ENCODE assay signal across 9 mouse cellular contexts in genomic region chr8:47461650-47462049, GRCm38 (mm10). TPM values are rescaled to one million over a fixed set of nuclear protein-coding genes. Genes with fewer than 3 reads are reported as not detected.
DNase-seq lines count a peak whose midpoint lies in the region; ATAC-seq and TF ChIP-seq lines count a peak whose summit lies in the region.
"Had no signal": no experiment of that assay in that cellular context is flagged by ENCODE, and none has a peak within 500 bp of the region (broad histone marks: within the 10 kb centered on the region; RNA-seq: fewer than 3 reads in every experiment).

No protein-coding gene starts in this region.

- TF ChIP-seq CTCF in stomach, postnatal 0 days (IDR thresholded peaks at IDR 0.05; ENCODE audit: low read depth), result no peak

- 85% methylated on average over 10 of the region's 10 CpGs for WGBS in embryonic facial prominence, embryonic 14.5 days
- 88% methylated on average over 10 of the region's 10 CpGs for WGBS in embryonic facial prominence, embryonic 10.5 days
- 64% methylated on average over 10 of the region's 10 CpGs for WGBS in stomach, postnatal 0 days

- no peak overlapping the region for H3K9ac ChIP-seq in embryonic facial prominence, embryonic 14.5 days (ENCODE audit: low read depth, low read length)
- H3K9ac ChIP-seq in stomach, postnatal 0 days (ENCODE audit: low read length), result no peak overlapping the region
- H3K9ac ChIP-seq: hindbrain, embryonic 13.5 days had no signal

- ATAC-seq in embryonic facial prominence, embryonic 14.5 days (ENCODE audit: low read depth), result no peak
- ATAC-seq in stomach, postnatal 0 days (ENCODE audit: low FRiP score, low TSS enrichment), result no peak

- no peaks in the 10 kb centered on the region for H3K36me3 ChIP-seq in embryonic facial prominence, embryonic 14.5 days (ENCODE audit: control insufficient read depth, insufficient read depth, low read length)
- H3K36me3 ChIP-seq in embryonic facial prominence, embryonic 10.5 days (replicated peaks), result no peaks in the 10 kb centered on the region
- no peaks in the 10 kb centered on the region for H3K36me3 ChIP-seq in stomach, postnatal 0 days (ENCODE audit: control insufficient read depth, insufficient read depth, low read length)
- H3K36me3 ChIP-seq: hindbrain, embryonic 13.5 days had no signal

- TF ChIP-seq EP300 in stomach, postnatal 0 days (optimal IDR thresholded peaks at IDR 0.05), result no peak

- H3K4me3 ChIP-seq in embryonic facial prominence, embryonic 14.5 days (ENCODE audit: low read depth, low read length), result no peak overlapping the region
- H3K4me3 ChIP-seq in embryonic facial prominence, embryonic 10.5 days, result no peak overlapping the region
- H3K4me3 ChIP-seq in stomach, postnatal 0 days (ENCODE audit: low read depth, low read length), result no peak overlapping the region
- H3K4me3 ChIP-seq: hindbrain, embryonic 13.5 days had no signal

- no peak overlapping the region for H3K4me2 ChIP-seq in embryonic facial prominence, embryonic 14.5 days (ENCODE audit: low read depth, low read length)
- no peak overlapping the region for H3K4me2 ChIP-seq in stomach, postnatal 0 days (replicated peaks; ENCODE audit: low read depth)
- H3K4me2 ChIP-seq: hindbrain, embryonic 13.5 days had no signal

- DNase-seq in embryonic facial prominence, embryonic 14.5 days (ENCODE audit: low spot score), result peak; percentile 49
- no peak for DNase-seq in embryonic facial prominence, embryonic 10.5 days (ENCODE audit: low spot score)
- DNase-seq in adrenal gland, postnatal 10 days, result peak; percentile 23
- peak; percentile 52 to 71 for DNase-seq in heart, postnatal 10 days
- DNase-seq in left cerebral cortex, adult 9 months (ENCODE audit: low spot score in 2 of 2), result peak; percentile 56 to 78
- DNase-seq in stomach, postnatal 0 days (ENCODE audit: low spot score), result no peak
- no peak for DNase-seq in cerebellum, adult 11-12 months
- DNase-seq in cerebellum, postnatal 4 days (ENCODE audit: low spot score in 2 of 2), result no peak

- H3K4me1 ChIP-seq in embryonic facial prominence, embryonic 14.5 days (ENCODE audit: control insufficient read depth, insufficient read depth, low read length), result no peaks in the 10 kb centered on the region
- H3K4me1 ChIP-seq in embryonic facial prominence, embryonic 10.5 days, result no peaks in the 10 kb centered on the region
- no peaks in the 10 kb centered on the region for H3K4me1 ChIP-seq in stomach, postnatal 0 days (replicated peaks; ENCODE audit: control insufficient read depth, insufficient read depth)
- H3K4me1 ChIP-seq: hindbrain, embryonic 13.5 days had no signal

- H3K27me3 ChIP-seq in embryonic facial prominence, embryonic 14.5 days (replicated peaks; ENCODE audit: control insufficient read depth, insufficient read depth, low read length), result no peaks in the 10 kb centered on the region
- no peaks in the 10 kb centered on the region for H3K27me3 ChIP-seq in embryonic facial prominence, embryonic 10.5 days (replicated peaks; ENCODE audit: low read depth, poor library complexity, severe bottlenecking)
- no peaks in the 10 kb centered on the region for H3K27me3 ChIP-seq in stomach, postnatal 0 days (ENCODE audit: control insufficient read depth, insufficient read depth, low read length)
- H3K27me3 ChIP-seq: hindbrain, embryonic 13.5 days had no signal

- H3K27ac ChIP-seq in embryonic facial prominence, embryonic 14.5 days (replicated peaks; ENCODE audit: low read depth, low read length), result no peak overlapping the region
- no peak overlapping the region for H3K27ac ChIP-seq in embryonic facial prominence, embryonic 10.5 days (replicated peaks)
- no peak overlapping the region for H3K27ac ChIP-seq in stomach, postnatal 0 days (replicated peaks)
- H3K27ac ChIP-seq: hindbrain, embryonic 13.5 days had no signal

- peaks cover 13% of the 10 kb centered on the region for H3K9me3 ChIP-seq in embryonic facial prominence, embryonic 14.5 days (ENCODE audit: control insufficient read depth, low read length)
- peaks cover 9% of the 10 kb centered on the region; the same call in 1 of the 2 replicates for H3K9me3 ChIP-seq in embryonic facial prominence, embryonic 10.5 days
- no peaks in the 10 kb centered on the region for H3K9me3 ChIP-seq in stomach, postnatal 0 days (ENCODE audit: control insufficient read depth, low read length)

- intact Hi-C loops in heart, postnatal 10 days (cut with DNase I), result no loop called here

RNA-seq across cellular contexts. Expression of gene Stox2, which starts 15.5 kb away (rescaled TPM):
- polyA plus RNA-seq in embryonic facial prominence, embryonic 14.5 days (2014; fragmentation: Nextera tagmentation; extraction: Ambion mirVana), result 14.2 and 15.0 TPM in 2 replicates
- 16.8 and 19.5 TPM in 2 replicates for polyA plus RNA-seq in embryonic facial prominence, embryonic 10.5 days (2016; fragmentation: Nextera tagmentation; extraction: Ambion mirVana)
- total RNA-seq in adrenal gland, postnatal 10 days (2021), result 10 to 100 TPM; 12.4 to 18.8 TPM
- total RNA-seq in heart, postnatal 10 days (2021), result 10 to 100 TPM; 23.5 to 24.2 TPM
- polyA plus RNA-seq in stomach, postnatal 0 days (2015; fragmentation: Nextera tagmentation; extraction: Ambion mirVana), result 5.1 and 5.7 TPM in 2 replicates

Comparison
In these comparisons a context has a peak if more than half of its experiments do, and no peak if none do; other contexts are left out.
1. DNase-seq: peak in embryonic facial prominence, embryonic 14.5 days (single experiment), adrenal gland, postnatal 10 days (single experiment), heart, postnatal 10 days (2 of 2) and left cerebral cortex, adult 9 months (2 of 2); none in embryonic facial prominence, embryonic 10.5 days (single experiment), stomach, postnatal 0 days (single experiment), cerebellum, adult 11-12 months (single experiment) and cerebellum, postnatal 4 days (0 of 2).